Mouse (Mus musculus): ENCODE measurements at regions not wholly inside any gene's neighbourhood (a gene's known extent, or its start where the extent isn't known, plus 50 kb on each side); places are given as distances from the start of the nearest gene placed in this dataset.

DNA sequence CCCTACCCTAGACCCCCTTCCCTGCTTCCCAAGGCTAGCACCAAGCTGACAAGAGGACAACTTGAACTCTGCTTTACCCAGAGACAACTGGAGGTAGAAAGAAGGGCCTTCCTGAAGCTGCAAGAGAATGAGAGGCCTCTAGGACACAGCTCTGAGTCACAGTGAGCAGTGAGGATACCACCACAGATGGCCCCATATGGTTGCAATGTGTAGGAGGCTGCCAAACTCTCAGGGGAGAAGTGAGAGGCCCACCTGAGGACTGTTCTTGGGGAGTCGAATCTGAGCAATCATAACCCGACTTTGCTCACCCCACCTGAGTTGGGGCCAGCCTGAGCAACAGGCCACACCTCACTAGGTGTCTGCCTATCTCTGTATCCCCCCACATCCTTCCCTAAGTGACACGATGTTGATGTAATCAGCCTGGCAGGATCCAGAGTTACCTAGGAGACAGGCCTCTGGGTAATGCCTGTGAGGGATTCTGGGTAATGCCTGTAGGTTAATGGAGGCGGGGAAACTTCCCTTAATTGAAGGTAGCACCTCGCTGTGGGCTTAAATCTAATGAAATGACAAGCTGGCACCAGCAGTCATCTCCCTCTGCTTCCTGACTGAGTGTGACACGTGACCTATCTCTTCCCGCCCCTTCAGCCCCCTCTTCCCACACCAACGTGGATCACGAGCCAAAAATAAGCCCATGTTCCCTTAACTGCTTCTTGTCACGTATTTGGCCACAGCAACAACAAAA, 207.7 kb downstream of the Bcl2l11 start:
- no peak for DNase-seq (ENCODE audit: low spot score in 2 of 2)

DNA sequence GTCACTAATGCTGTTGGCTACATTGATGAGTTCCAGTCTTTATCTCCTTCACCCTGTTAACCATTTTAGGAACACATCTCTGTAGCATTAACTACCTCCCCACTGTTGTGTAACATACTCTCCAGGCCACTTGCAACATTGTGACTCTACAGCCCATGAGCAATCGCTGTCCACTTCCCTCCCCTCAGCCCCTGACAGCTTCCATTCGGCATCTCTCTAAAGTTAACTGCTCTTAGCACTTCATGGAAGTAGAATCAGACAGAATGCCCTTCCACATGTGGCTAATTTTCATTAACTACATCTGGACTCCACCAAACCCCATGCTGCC, 208.3 kb downstream of the Bcl2l11 start:
- DNase-seq (ENCODE audit: low spot score in 2 of 2) = no peak

DNA sequence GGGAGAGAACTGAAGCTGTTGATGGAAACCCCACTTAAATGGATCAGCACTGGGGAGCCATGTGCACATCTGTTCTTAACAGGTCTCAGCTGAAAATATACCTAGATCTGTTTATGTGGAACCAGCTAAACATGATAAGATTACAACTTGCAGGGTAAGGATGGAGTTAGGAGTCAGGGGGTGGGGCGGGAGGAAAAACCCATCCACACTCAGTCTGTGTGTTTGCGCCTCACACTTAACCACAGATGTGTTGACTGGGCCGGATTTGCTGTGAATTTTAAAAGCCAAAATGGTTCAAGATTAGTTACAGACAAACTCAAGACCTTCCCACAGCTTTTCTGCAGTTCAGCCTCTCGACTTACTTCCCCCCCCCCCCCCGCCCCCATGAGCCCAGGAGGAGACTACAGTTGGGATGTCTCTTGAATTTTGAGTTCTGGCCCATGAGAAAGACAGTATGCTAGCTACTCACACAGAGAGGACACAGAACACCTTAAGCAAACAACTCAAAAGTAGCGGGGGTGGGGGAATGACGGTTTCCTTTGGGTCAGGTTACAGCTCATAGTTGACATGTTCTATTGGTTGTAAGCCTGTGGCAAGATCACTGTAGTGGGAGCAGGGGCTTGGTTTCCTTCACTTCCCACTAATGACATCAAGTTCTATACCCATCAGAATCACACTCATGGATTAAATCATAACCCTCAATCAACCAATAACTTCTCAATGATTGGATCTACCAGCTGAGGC, 209.1 kb downstream of the Bcl2l11 start:
- no peak for DNase-seq (ENCODE audit: low spot score in 2 of 2)

DNA sequence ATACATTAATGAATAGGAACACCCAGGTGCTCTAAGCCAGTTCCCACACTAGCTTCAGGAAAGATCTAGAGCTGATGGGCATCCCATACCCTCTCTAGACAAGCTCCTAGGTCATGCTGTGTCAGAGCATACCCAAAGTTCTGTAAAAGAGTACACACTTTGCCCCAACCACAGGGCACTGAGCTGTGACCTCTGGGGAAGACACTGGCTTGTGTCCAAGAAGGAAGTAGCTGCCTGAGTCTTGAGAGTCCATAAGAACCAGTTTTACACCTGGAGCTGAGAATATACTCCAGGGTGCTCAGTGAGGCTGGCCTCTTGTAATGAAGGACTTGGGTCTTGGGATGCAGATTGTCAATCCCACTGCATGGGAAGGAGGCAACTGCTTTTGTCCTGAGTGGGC, 211.4 kb downstream of the Bcl2l11 start:
- no peak for DNase-seq (ENCODE audit: low spot score in 2 of 2)

DNA sequence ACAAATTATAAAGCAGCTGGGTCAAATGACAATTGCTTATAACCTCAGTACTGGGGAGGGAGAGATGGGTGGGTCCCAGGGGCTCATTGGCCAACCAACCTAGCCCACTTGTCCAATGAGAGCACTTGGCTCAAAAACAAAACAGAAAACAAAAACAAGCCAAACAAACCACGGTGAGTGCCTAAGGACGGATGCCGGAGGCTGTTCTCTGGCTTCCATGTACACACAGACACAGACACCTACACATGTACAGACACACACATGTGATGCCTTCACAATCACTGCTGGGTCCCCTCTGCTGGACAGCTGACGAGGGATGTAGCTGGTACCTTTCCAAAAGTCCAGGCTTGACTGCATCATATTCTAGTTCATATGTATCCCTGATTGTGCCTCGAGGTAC, 212.0 kb downstream of the Bcl2l11 start:
- DNase-seq (ENCODE audit: low spot score in 2 of 2) = no peak

DNA sequence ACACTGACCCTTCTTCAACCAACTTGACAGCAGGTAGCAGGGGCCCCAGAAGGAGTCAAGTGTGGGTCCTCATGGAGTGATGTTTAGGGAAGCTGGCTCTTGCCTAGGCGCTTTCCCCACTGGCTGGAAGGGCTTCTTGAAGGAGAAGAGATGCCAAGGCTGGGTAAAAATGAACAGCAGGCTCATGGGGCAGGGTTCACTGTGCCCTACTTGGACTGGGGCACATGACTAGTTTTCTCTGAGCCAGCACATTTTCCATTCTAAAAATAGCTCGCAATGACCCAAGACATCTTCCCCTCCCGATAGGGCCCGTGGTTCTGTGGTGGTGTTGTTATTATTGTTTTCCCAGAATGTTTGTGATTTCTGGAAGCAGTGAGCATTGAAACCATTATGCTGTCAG, 212.6 kb downstream of the Bcl2l11 start:
- no peak for DNase-seq (ENCODE audit: low spot score in 2 of 2)

DNA sequence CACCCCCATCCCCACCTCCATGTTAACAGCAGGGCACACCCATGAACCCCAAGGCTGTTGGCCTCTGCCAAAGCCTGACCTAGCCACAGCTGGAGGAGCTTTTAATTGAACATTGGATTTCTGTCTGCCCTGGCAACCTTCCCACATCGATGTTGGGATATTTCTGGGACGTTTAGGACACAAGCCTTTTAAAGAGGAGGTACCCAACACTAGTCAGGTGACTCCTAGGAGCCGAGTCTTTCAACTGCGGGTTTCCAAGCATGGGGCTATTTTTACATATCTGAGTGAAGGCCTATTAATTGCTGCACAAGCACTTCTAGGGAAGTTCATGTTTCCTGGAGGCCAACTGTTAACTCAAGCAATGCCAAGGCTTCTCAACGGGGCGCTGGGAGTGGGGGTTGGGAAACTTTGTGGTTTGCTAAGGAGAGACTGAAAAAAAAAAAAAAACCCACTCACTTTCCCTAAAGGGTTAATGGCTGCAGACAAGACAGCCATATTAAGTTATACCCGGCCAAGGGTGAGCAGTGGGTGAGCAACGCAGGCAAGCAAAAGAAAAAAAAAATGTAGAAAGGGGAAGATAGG, 213.3 kb downstream of the Bcl2l11 start:
- DNase-seq (ENCODE audit: low spot score in 2 of 2) = no peak

DNA sequence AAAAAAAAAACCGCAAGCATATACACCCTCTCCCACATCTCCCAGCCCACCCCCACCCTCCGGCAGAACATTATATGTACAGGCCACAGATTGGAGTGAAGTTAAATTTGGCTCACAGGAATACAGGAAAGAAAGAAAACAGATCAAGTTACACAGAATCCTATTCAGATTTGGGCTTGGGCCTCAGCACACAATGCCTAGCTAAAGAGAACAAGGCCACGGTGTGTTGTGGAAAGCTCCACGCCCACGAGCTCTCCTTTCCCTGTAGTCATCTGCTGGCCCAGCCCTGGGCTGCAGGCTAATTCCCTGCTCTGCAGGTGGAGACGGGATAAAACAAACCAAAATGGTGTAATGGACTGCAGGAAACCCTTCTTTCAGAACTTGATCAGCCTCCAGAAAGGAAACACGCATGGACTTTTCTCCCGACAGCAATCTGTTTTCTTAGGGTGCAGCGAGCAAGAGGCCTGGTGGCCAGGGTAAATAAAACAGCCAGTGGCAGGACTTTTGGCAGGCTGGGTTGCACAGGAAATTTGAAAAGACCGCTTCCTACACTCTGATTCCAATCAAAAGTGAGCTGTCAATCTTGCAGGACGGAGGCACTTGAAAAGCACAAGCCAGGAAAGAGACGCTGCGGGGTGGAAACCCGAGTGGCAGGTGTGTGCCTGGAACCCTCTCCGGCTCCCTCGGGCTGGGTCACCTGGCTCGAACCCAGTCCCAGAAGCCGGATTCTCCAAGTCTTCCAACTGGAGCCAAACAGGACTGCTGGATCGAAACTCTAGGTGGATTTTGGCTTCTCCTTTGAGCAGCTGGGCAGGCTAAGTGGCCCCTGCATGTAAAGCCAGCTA, 214.0 kb downstream of the Bcl2l11 start:
- no peak for DNase-seq (ENCODE audit: low spot score in 2 of 2)

DNA sequence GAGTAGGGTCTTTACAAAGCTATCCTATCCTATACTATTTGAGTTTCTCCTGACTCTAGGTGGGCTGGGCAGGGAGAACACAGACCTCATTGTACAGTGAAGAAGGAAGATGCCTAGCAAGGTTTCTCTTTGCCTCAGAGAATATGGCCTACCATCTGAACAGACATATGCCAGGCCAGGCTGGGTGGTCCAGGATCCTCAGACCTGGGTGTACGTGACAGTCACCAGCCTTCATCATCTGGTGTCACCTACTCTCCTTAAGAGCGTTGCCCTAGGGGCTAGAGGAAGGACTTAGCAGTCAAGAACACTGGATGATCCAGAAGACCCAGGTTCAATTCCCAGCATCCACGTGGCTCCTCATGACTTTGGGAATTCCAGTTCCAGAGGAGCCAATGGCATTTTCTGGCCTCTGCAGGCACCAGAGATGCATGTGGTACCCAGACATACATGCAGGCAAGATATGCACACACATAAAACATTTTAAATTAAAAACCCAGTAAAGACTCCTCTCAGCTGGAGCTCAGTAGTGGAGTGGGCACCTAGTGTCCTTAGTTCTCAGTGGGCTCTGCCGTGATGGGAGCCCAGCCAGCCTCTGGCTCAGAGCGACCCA, 214.9 kb downstream of the Bcl2l11 start:
- no peak for DNase-seq (ENCODE audit: low spot score in 2 of 2)

DNA sequence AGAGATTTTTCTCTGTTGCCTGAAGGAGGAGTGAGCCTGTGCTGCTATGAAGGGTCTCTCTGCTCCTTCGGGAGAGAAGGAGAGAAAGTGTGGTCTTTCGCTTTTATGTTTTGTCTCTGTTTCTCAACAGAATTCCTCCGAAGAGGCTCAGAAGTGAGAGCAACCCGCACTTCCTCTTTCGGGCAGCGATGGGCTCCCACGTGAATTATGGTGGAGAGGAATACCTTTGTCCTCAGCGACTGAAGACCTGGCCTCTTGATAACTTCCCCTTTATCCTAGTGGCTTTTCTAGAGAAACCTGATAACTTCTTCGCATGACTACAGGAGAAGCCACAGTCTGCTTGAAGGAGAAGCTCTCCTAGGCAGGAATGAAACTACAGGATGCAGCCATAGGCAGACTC, 216.4 kb downstream of the Bcl2l11 start:
- DNase-seq (ENCODE audit: low spot score in 2 of 2) = no peak

DNA sequence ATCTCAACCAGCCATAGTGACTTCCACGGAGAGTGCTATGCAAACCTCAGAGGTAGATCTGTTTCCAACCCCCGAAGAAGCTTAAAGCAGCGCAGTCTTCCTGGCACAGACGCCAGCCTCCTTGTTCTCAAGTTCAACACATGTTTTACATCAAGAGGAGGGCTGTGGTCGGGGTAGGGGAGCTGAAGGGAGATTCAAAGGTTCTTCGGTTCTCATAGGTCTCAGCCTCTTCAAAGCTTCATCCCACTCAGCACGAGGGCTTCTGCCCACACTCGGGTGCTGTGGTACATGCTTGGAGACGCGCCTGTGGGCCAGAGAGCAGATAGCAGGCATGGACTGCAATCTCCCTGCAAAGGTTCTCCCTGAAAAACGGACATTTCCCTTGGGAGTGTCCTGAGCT, 219.7 kb downstream of the Bcl2l11 start:
- no peak for DNase-seq (ENCODE audit: low spot score in 2 of 2)

DNA sequence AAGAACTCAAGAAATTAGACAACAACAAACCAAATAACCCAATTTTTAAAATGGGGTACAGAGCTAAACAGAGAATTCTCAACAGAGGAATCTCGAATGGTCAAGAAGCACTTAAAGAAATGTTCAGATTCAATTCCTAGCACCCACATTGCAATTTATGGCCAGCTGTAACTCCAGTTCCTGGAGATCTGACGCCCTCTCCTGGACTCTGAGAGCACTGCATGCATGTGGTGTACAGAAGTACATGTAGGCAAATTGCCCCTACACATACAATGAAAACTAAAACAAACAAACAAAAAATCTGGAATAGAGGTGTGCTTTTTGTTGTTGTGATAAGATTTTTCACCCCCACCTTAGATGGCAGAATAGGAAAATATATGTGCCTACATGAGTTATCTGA, 222.7 kb downstream of the Bcl2l11 start:
- no peak for DNase-seq (ENCODE audit: low spot score in 2 of 2)

DNA sequence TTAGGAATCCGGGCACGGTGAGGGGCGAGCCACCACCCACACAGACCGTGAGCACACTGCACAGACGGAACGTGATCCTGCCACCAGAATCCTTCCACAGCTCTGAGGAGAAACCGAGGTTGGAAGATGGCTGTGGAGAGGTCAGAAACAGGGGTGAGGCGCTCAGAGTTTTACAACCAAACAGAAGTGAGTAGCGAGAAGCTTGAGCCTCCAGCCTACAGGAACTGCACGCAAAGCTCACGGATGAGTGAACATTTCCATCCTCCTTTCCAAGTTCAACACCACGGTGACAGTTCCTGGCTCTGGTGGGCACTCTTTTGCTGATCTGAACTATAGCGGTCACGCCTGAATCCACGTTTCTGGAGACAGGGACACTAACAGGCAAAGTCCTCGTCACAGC, 225.6 kb downstream of the Bcl2l11 start:
- DNase-seq (ENCODE audit: low spot score in 2 of 2) = no peak

DNA sequence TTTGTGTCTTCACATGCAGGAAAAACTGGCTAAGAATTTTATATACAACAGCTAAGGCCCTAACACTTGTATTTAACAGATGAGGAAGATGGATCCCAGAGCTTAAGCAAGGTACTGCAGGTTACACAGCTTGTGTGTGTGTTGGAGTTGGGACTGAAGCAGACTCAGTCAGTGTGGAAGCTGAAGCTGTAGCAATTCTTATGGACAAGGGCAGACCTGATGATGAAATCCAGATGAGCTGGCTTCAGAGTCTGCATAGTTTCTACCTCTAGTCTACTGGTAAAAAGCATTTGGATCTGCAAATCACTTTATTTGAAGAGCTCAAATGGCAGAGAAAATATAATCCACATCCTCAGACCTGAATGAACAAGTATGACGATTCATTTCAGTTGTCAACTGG, 226.7 kb downstream of the Bcl2l11 start:
- no peak for DNase-seq (ENCODE audit: low spot score in 2 of 2)

DNA sequence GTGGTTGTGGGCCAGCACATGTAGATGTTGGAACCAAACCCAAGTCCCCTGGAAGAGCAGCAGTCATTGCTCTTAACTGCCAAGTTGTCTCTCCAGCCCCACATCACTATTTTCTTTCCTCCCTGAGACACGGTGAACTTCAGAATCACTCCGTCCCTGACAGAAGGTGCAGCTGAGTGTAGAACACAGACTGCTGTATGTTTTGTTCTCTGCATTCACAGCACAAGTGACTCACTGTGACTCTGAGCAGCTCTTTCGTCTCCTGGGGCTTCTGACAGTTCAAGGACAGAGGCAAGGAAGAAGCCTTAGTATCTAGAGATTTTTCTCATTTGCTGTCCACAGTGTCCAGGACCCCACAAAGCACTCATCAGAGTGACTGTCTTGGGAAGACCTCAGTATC, 227.6 kb downstream of the Bcl2l11 start:
- no peak for DNase-seq (ENCODE audit: low spot score in 2 of 2)

DNA sequence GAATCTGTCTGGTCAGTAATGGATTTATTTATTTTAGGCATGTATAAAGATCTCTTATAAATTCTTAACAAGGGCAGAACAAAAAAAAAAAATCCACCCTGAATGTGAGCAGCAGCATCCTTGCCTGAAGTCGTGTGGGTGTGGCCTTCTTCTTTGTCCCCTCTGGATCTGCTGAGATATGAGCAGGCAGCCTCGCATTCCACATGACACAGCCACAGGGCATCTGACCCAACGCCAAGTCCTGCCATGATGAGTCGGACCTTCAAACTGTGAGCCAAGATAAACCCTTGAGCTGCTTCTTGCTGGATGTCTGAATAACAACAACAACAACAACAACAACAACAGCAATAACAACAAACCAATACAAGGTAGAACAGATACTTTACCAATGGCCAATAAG, 230.5 kb downstream of the Bcl2l11 start:
- DNase-seq (ENCODE audit: low spot score in 2 of 2) = no peak

DNA sequence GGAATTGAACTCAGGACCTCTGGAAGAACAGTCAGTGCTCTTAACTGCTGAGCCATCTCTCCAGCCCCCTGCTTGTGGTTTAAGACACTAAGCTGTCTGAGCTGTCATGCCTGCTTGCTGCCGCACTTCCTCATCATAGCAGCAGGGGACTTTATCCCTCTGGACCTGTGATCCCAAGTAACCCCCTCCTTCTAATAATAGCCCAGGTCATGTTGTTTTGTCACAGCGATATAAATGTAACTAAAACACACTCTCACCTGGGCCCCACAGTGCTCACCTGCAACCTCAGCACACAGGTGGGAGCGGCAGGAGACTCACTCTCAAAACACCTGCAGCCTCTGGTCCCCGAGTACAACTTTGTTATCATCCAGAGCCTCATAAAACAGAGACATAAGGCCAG, 231.9 kb upstream of the Spdye4c start:
- no peak for DNase-seq (ENCODE audit: low spot score in 2 of 2)

DNA sequence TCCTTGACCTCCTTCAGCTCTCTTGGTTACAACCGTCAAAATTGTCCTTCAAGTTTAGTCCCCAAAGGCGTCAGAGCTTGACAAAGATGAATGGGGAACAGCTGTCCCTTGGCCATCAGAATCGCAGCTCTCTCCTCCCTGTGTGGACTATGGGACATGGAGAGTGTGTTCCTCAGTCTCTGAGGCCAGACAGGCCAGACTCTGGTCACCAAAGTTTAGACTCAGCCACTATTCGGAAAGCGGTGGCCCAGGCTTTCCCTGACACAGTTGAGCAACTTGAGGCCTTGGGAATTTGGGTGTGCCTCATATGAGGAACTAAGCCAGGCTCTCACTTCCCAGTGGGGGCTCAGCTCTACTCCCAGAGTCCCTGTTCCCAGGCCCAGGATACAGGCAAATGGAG, 230.5 kb upstream of the Spdye4c start:
- DNase-seq (ENCODE audit: low spot score in 2 of 2) = no peak

DNA sequence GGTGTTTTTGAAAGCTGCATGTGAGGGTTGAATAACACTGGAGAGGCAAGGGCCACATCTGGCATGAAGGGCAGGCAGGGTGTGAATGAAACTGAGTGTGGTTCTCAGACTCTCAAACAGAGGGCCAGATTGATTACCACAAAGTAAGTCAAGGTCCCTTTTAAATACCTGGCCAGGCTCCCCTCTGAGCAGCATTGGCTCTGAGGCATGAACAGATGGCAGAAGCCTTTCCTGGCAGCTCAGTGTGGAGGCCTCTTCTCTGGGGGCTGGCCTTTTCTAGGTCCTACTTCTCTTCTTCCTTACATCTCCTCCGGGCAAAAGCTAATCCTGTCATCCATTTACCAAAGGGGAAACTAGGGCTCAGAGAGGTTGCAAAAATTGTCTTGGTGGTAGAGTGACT, 229.6 kb upstream of the Spdye4c start:
- DNase-seq (ENCODE audit: low spot score in 2 of 2) = no peak

DNA sequence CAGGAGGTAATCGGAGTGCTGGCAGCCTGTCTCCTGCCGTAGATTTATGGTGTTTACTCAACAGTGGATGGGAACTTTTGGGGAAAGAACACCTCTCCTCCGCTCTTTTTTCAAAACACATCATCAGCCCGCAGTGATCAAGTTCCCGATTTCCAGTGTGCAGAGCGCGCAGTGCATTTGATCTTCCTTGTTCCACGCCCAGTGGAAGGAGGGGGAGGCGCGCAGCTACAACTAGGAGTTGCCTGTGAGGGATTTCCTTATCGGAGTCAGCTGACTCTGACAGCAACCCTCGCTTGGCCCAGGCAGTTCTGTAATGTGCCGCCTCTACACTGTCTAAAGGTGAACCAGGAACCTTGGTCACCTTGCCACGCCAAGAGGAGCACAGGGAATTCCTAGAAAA, 226.8 kb upstream of the Spdye4c start:
- no peak for DNase-seq (ENCODE audit: low spot score in 2 of 2)

DNA sequence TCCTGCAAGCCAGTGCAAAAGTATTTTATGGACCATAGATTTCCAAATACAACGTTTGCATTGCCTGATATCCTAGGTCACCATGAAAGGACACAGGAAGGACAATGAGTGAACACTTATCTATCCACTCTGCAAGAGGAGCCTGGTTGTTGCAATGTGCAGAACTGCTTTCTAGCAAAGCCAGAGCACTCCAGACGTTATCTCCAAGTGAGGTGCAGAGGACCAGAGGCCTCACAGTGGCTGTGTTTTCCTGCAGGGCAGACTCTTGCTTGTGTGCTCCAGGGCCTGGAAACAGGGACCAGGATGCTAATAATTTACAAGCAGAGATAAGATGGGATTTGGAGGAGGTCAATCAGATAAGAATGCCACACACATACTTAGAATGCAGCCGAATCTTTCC, 226.0 kb upstream of the Spdye4c start:
- DNase-seq (ENCODE audit: low spot score in 2 of 2) = no peak

DNA sequence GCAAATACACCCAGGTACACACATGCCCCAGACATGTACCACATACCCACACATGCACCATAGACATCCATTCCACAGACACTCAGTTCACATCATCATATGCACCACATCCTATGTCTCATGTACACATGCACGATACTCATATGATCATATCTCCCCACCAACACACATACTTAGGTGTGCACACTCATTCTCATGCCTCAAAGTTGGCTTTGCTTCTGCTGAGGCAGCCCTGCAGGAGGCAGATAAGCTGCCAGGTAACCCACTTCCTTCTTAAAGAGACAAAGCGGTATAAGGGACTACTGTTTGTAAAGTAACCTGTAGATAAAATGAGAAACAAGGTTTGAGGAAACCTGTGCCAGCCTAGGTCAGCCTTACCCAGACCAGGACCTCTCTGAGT, 225.2 kb upstream of the Spdye4c start:
- DNase-seq (ENCODE audit: low spot score in 2 of 2) = no peak
